Mouse (Mus musculus) R1 (cell line): Measurements from ENCODE around the gene Ikzf1.

Experiments
- DNase-seq: peaks from one replicate; pipeline ENCODE4 v3.0.0-alpha.2; 2018; ENCODE audit warnings: low read depth, low spot score

Gene Ikzf1

GRCm38 (mm10) chr11:11684930-11685852, at the start of gene Ikzf1:
Ikzf1 (plus strand) TSS chr11:11685003.
- peak; percentile 80 for DNase-seq

GRCm38 (mm10) chr11:11644303-11644702, 40.5 kb upstream of the Ikzf1 start:
- DNase-seq: no peak

GRCm38 (mm10) chr11:11656388-11656787, 28.4 kb upstream of the Ikzf1 start:
- DNase-seq: no peak

- peak; percentile 10 for DNase-seq
Observed at GRCm38 (mm10) chr11:11656995-11657530, 27.7 kb upstream of the Ikzf1 start.

- no peak for DNase-seq
Observed at GRCm38 (mm10) chr11:11657634-11658033, 27.2 kb upstream of the Ikzf1 start.

- DNase-seq: no peak
Observed at GRCm38 (mm10) chr11:11658834-11659233, 26.0 kb upstream of the Ikzf1 start.

GRCm38 (mm10) chr11:11660651-11661050, 24.2 kb upstream of the Ikzf1 start:
- DNase-seq: no peak

- no peak for DNase-seq
Observed at GRCm38 (mm10) chr11:11667254-11667921, 17.4 kb upstream of the Ikzf1 start.

GRCm38 (mm10) chr11:11667922-11668290, 16.9 kb upstream of the Ikzf1 start:
- DNase-seq: no peak

- DNase-seq: no peak
Observed at GRCm38 (mm10) chr11:11672974-11673373, 11.8 kb upstream of the Ikzf1 start.

- DNase-seq: no peak
Observed at GRCm38 (mm10) chr11:11675063-11675462, 9.7 kb upstream of the Ikzf1 start.

GRCm38 (mm10) chr11:11676068-11676741, 8.6 kb upstream of the Ikzf1 start:
- DNase-seq: no peak

GRCm38 (mm10) chr11:11677165-11677564, 7.6 kb upstream of the Ikzf1 start:
- no peak for DNase-seq

- no peak for DNase-seq
Observed at GRCm38 (mm10) chr11:11678972-11679371, 5.8 kb upstream of the Ikzf1 start.

- no peak for DNase-seq
Observed at GRCm38 (mm10) chr11:11684056-11684929, 510 bp upstream of the Ikzf1 start.

- peak; percentile 83 for DNase-seq
Observed at GRCm38 (mm10) chr11:11685853-11686395, 1.1 kb downstream of the Ikzf1 start.

GRCm38 (mm10) chr11:11686569-11687051, 1.8 kb downstream of the Ikzf1 start:
- peak; percentile 37 for DNase-seq

- no peak for DNase-seq
Observed at GRCm38 (mm10) chr11:11687551-11688185, 2.9 kb downstream of the Ikzf1 start.

GRCm38 (mm10) chr11:11688766-11689330, 4.0 kb downstream of the Ikzf1 start:
- no peak for DNase-seq

GRCm38 (mm10) chr11:11689701-11690058, 4.9 kb downstream of the Ikzf1 start:
- DNase-seq: no peak
